9 mouse cellular contexts compared by ENCODE assay signal in the genomic region with DNA sequence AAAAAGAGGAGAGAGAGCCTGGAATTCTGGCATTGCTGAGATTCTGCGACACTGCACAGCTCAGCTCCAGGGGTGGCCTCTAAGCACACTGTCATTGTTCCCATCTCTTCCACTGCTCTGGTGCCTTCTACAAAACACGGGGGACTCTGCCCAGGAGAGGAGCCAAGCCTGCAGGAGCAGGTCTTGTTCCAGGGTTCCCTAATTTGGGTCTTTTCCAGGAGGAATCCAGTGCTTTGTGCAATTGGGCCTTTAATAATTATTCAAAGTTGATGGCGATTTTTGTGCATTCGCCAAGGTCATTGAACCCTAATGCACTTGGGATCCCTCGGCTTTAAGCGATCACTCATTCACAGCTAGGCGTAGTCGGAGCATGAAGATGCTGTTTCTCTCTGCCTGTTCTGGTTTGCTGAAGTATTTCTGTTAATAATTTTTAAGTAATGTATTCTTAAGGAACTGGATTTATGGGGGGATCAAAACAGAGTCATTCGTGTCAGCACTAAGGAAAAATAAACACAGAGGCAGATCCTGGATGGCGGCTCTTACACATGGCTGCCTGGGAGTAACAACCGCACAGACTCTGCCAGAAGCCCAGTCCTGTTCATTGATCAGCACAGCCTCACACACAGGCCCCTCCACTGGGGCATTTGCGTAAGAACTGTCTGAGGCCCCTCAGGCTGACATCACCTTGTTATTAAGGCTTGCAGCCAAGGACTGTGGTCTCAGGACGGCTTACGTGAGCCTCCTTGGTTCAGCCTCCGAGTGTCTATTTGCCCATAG. TPM values are rescaled to one million over a fixed set of nuclear protein-coding genes. Genes with fewer than 3 reads are reported as not detected.
DNase-seq lines count a peak whose midpoint lies in the region; ATAC-seq lines count a peak whose summit lies in the region.
"Had no signal": no experiment of that assay in that cellular context is flagged by ENCODE, and none has a peak within 500 bp of the region (broad histone marks: within the 10 kb centered on the region; RNA-seq: fewer than 3 reads in every experiment).

No protein-coding gene starts in this region.

- no peak overlapping the region for H3K4me2 ChIP-seq in heart, embryonic 11.5 days
- no peak overlapping the region for H3K4me2 ChIP-seq in embryonic facial prominence, embryonic 13.5 days
- no peak overlapping the region for H3K4me2 ChIP-seq in hindbrain, embryonic 15.5 days
- no peak overlapping the region for H3K4me2 ChIP-seq in limb, embryonic 13.5 days (replicated peaks)
- H3K4me2 ChIP-seq: liver, embryonic 13.5 days had no signal

- intact Hi-C loops in heart, postnatal 10 days (cut with DNase I), result no loop called here

- H3K9ac ChIP-seq in heart, embryonic 11.5 days (ENCODE audit: low read depth, low read length), result no peak overlapping the region
- H3K9ac ChIP-seq in embryonic facial prominence, embryonic 13.5 days, result no peak overlapping the region
- H3K9ac ChIP-seq in hindbrain, embryonic 15.5 days, result 0 out of 2 replicates have a peak overlapping the region, but pooled peaks have one; percentile 4
- H3K9ac ChIP-seq in limb, embryonic 13.5 days, result no peak overlapping the region
- H3K9ac ChIP-seq: liver, embryonic 13.5 days had no signal

- ATAC-seq in heart, embryonic 11.5 days (replicated peaks; ENCODE audit: insufficient number of reproducible peaks, low FRiP score, low TSS enrichment), result no peak
- ATAC-seq in embryonic facial prominence, embryonic 13.5 days (ENCODE audit: insufficient number of reproducible peaks, insufficient read depth, low FRiP score, low TSS enrichment, low read depth), result no peak; the same call in 1 of the 2 replicates
- no peak; the same call in 1 of the 2 replicates for ATAC-seq in hindbrain, embryonic 15.5 days (ENCODE audit: low FRiP score, low read depth)
- no peak for ATAC-seq in limb, embryonic 13.5 days (ENCODE audit: low FRiP score, low read depth)

- no peak overlapping the region for H3K4me3 ChIP-seq in heart, embryonic 11.5 days (ENCODE audit: low read depth, low read length)
- H3K4me3 ChIP-seq in embryonic facial prominence, embryonic 13.5 days, result no peak overlapping the region
- no peak overlapping the region for H3K4me3 ChIP-seq in hindbrain, embryonic 15.5 days
- H3K4me3 ChIP-seq in limb, embryonic 13.5 days, result no peak overlapping the region
- H3K4me3 ChIP-seq: liver, embryonic 13.5 days had no signal

- WGBS in heart, embryonic 11.5 days (ENCODE audit: insufficient replicate concordance), result 74% methylated on average over 15 of the region's 15 CpGs
- WGBS in embryonic facial prominence, embryonic 13.5 days, result 65% methylated on average over 15 of the region's 15 CpGs
- WGBS in hindbrain, embryonic 15.5 days, result 40% methylated on average over 15 of the region's 15 CpGs
- 66% methylated on average over 15 of the region's 15 CpGs for WGBS in limb, embryonic 13.5 days

- no peak overlapping the region for H3K27ac ChIP-seq in heart, embryonic 11.5 days (ENCODE audit: low read depth, low read length)
- peak overlapping the region; percentile 48; the same call in 1 of the 2 replicates for H3K27ac ChIP-seq in embryonic facial prominence, embryonic 13.5 days
- H3K27ac ChIP-seq in hindbrain, embryonic 15.5 days (replicated peaks), result no peak overlapping the region
- H3K27ac ChIP-seq in limb, embryonic 13.5 days, result peak overlapping the region; percentile 58; the same call in 1 of the 2 replicates
- H3K27ac ChIP-seq: liver, embryonic 13.5 days had no signal

- H3K9me3 ChIP-seq in heart, embryonic 11.5 days (replicated peaks; ENCODE audit: control insufficient read depth, low read length), result peaks cover 4% of the 10 kb centered on the region
- 0 out of 2 replicates have a peak, but pooled peaks cover 3% of the 10 kb centered on the region for H3K9me3 ChIP-seq in embryonic facial prominence, embryonic 13.5 days
- no peaks in the 10 kb centered on the region for H3K9me3 ChIP-seq in hindbrain, embryonic 15.5 days
- H3K9me3 ChIP-seq in limb, embryonic 13.5 days, result peaks cover 6% of the 10 kb centered on the region; the same call in 1 of the 2 replicates
- H3K9me3 ChIP-seq: liver, embryonic 13.5 days had no signal

- peak; percentile 12 to 27 for DNase-seq in heart, postnatal 10 days
- no peak for DNase-seq in layer of hippocampus, postnatal 14 days (ENCODE audit: low spot score in 2 of 2)
- no peak for DNase-seq in layer of hippocampus, adult 11-12 months (ENCODE audit: low spot score)
- DNase-seq: liver, embryonic 13.5 days; thymus, postnatal 14 days had no signal

- H3K27me3 ChIP-seq in heart, embryonic 11.5 days (ENCODE audit: control insufficient read depth, insufficient read depth, low read length), result no peaks in the 10 kb centered on the region
- H3K27me3 ChIP-seq in embryonic facial prominence, embryonic 13.5 days, result no peaks in the 10 kb centered on the region
- 0 out of 2 replicates have a peak, but pooled peaks cover 2% of the 10 kb centered on the region for H3K27me3 ChIP-seq in hindbrain, embryonic 15.5 days
- H3K27me3 ChIP-seq in limb, embryonic 13.5 days, result no peaks in the 10 kb centered on the region
- H3K27me3 ChIP-seq: liver, embryonic 13.5 days had no signal

- H3K4me1 ChIP-seq in heart, embryonic 11.5 days (ENCODE audit: control insufficient read depth, insufficient read depth, low read length), result no peaks in the 10 kb centered on the region
- peaks cover 23% of the 10 kb centered on the region for H3K4me1 ChIP-seq in embryonic facial prominence, embryonic 13.5 days
- peaks cover 11% of the 10 kb centered on the region for H3K4me1 ChIP-seq in hindbrain, embryonic 15.5 days (replicated peaks)
- H3K4me1 ChIP-seq in limb, embryonic 13.5 days, result peaks cover 12% of the 10 kb centered on the region
- H3K4me1 ChIP-seq: liver, embryonic 13.5 days had no signal

- H3K36me3 ChIP-seq in heart, embryonic 11.5 days (ENCODE audit: control insufficient read depth, insufficient read depth, low read length), result no peaks in the 10 kb centered on the region
- no peaks in the 10 kb centered on the region for H3K36me3 ChIP-seq in embryonic facial prominence, embryonic 13.5 days
- H3K36me3 ChIP-seq in hindbrain, embryonic 15.5 days, result no peaks in the 10 kb centered on the region
- no peaks in the 10 kb centered on the region for H3K36me3 ChIP-seq in limb, embryonic 13.5 days
- H3K36me3 ChIP-seq: liver, embryonic 13.5 days had no signal

RNA-seq across cellular contexts. Expression of a gene that starts 35.9 kb away (rescaled TPM):
- 10 to 100 TPM; 84.1 to 87.8 TPM for total RNA-seq in heart, postnatal 10 days (2021)
- 136 and 141 TPM in 2 replicates for polyA plus RNA-seq in heart, embryonic 11.5 days (2014; fragmentation: Nextera tagmentation; extraction: Ambion mirVana)
- polyA plus RNA-seq in embryonic facial prominence, embryonic 13.5 days (2015; fragmentation: Nextera tagmentation; extraction: Ambion mirVana), result 150 and 171 TPM in 2 replicates
- polyA plus RNA-seq in hindbrain, embryonic 15.5 days (2015; fragmentation: Nextera tagmentation; extraction: Ambion mirVana), result 158 and 161 TPM in 2 replicates
- polyA plus RNA-seq in limb, embryonic 13.5 days (2015; fragmentation: Nextera tagmentation; extraction: Ambion mirVana), result 188 and 193 TPM in 2 replicates
- 100 to 1,000 TPM; 110 to 112 TPM for total RNA-seq in layer of hippocampus, postnatal 14 days (2021)

Comparison
In these comparisons a context has a peak if more than half of its experiments do, and no peak if none do; other contexts are left out.
1. DNase-seq: peak in heart, postnatal 10 days (2 of 2); none in layer of hippocampus, postnatal 14 days (0 of 2) and layer of hippocampus, adult 11-12 months (single experiment).
2. H3K27ac ChIP-seq: peak in embryonic facial prominence, embryonic 13.5 days (single experiment) and limb, embryonic 13.5 days (single experiment); none in heart, embryonic 11.5 days (single experiment) and hindbrain, embryonic 15.5 days (single experiment).